Mouse (Mus musculus): ENCODE data around the gene Ncf1. TPM values are rescaled to one million over a fixed set of nuclear protein-coding genes. Genes with fewer than 3 reads are reported as not detected.

Ncf1 gene
- polyA plus RNA-seq (2014; fragmentation: Nextera tagmentation; extraction: Ambion mirVana) = 1.8 and 2.4 TPM in 2 replicates

DNA sequence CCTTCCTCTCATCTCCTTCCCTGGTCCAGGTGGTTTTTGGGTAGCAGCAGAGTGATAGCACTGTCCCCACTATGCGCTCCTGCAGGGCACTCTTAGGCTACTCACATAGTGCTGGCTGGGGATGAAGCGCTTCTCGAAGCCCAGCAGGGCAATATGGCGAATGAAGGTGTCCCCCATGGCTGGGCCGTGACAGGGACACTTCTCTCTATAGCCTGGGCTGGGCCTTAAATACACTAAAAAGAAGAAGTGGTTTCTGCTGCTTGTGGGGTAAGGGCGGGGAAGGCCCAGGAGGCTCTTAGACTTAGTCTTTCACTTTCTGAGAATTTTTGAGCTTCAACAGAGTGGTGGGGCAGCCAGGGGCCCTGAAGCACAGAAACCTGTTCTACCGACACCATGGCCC, at the start of gene Ncf1:
Ncf1 (minus strand) TSS at position 235 of the 400 bp plus-strand sequence.
- Histone ChIP-seq H3K4me3 (ENCODE audit: low read depth, low read length) (no peak within 1 kb of the TSS), H3K36me3 (ENCODE audit: control insufficient read depth, insufficient read depth, low read length) (no peaks in the 10 kb centered on the region), H3K27ac (replicated peaks; ENCODE audit: low read depth, low read length) (no peak within 1 kb of the TSS), H3K4me2 (ENCODE audit: low read depth, severe bottlenecking) (no peak within 1 kb of the TSS), H3K9me3 (ENCODE audit: control insufficient read depth, low read length) (no peaks in the 10 kb centered on the region), H3K9ac (ENCODE audit: low read length) (no peak within 1 kb of the TSS), H3K4me1 (ENCODE audit: control insufficient read depth, insufficient read depth, low read length) (peaks cover 17% of the 10 kb centered on the region), H3K27me3 (ENCODE audit: control insufficient read depth, insufficient read depth, low read length) (no peaks in the 10 kb centered on the region)
- DNase-seq (ENCODE audit: low spot score) (no peak), ATAC-seq (ENCODE audit: insufficient number of reproducible peaks, low FRiP score, low TSS enrichment, low read depth) (no peak)
- 85% methylated on average over 7 of the region's 7 CpGs for whole genome bisulfite sequencing

DNA sequence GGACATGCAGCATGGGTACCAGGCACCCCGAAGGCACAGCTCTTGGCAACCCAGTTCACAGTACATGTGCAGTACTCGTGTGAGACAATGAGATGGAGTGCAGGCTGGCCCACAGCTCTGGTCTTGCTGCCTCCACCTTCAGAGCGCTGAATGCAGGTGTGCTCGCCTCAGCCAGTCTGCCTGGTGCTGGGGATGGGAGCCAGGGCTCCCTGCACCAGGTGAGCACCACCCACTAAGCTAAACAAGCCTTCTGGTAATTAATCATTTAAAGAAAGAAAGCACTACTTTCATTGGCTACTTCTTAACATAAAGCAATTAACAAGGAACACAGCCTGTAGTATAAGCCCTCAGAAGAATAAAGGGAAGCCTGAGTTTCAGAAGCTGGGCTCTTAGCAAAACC, 47.7 kb upstream of the Ncf1 start:
- Histone ChIP-seq H3K9me3 (ENCODE audit: control insufficient read depth, low read length) (no peaks in the 10 kb centered on the region), H3K9ac (ENCODE audit: low read length) (no peak overlapping the region), H3K4me3 (ENCODE audit: low read depth, low read length) (no peak overlapping the region), H3K27me3 (ENCODE audit: control insufficient read depth, insufficient read depth, low read length) (no peaks in the 10 kb centered on the region), H3K4me1 (ENCODE audit: control insufficient read depth, insufficient read depth, low read length) (no peaks in the 10 kb centered on the region), H3K27ac (replicated peaks; ENCODE audit: low read depth, low read length) (no peak overlapping the region), H3K36me3 (ENCODE audit: control insufficient read depth, insufficient read depth, low read length) (peaks cover 38% of the 10 kb centered on the region), H3K4me2 (ENCODE audit: low read depth, severe bottlenecking) (no peak overlapping the region)
- WGBS = 91% methylated on average over 4 of the region's 4 CpGs
- DNase-seq (ENCODE audit: low spot score) = no peak
- no peak for ATAC-seq (ENCODE audit: insufficient number of reproducible peaks, low FRiP score, low TSS enrichment, low read depth)

DNA sequence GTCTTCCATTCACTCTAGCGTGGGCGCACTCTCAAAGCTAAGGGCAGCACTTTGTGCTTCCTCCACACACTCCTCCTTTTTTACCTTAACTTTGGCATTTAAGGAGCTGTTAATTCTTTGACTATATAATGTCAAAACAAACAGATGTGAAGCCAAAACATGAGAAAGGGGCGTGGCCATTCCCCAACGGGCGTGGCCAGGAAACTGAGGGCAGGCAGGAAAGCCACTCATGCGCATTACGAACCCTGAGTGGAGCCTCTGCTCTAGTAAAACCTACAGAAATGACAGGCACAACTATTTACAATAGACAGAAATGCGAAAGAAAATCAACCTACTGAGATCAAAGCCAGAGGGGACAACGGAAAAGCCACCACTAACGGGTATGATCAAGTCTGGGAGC, 46.1 kb upstream of the Ncf1 start:
- ATAC-seq (ENCODE audit: insufficient number of reproducible peaks, low FRiP score, low TSS enrichment, low read depth) (no peak), DNase-seq (ENCODE audit: low spot score) (no peak)
- H3K27ac ChIP-seq (replicated peaks; ENCODE audit: low read depth, low read length) = no peak overlapping the region
- peaks cover 47% of the 10 kb centered on the region for H3K36me3 ChIP-seq (ENCODE audit: control insufficient read depth, insufficient read depth, low read length)
- no peaks in the 10 kb centered on the region for H3K27me3 ChIP-seq (ENCODE audit: control insufficient read depth, insufficient read depth, low read length)
- no peak overlapping the region for H3K9ac ChIP-seq (ENCODE audit: low read length)
- H3K4me2 ChIP-seq (ENCODE audit: low read depth, severe bottlenecking) = no peak overlapping the region
- H3K4me3 ChIP-seq (ENCODE audit: low read depth, low read length) = no peak overlapping the region
- 91% methylated on average over 10 of the region's 10 CpGs for WGBS
- no peaks in the 10 kb centered on the region for H3K4me1 ChIP-seq (ENCODE audit: control insufficient read depth, insufficient read depth, low read length)
- H3K9me3 ChIP-seq (ENCODE audit: control insufficient read depth, low read length) = no peaks in the 10 kb centered on the region

DNA sequence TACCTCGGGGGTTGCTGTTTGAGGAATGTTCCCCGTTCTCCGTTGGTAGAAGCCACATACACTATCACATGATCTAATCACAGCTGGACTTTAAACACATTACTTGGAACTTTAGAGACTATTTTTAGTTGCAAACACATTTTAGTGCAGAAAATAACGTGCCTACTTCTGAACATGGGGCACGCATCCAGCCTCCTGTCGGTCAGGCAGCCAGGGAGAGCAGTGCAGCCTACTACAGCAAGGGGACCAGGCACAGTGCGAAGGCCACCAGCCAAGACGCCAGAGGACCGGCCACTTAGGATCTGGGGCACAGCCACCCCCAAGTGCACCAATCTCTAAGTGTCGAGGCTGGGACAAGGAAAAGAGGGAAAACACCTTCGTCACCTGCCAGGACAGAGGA, 45.6 kb upstream of the Ncf1 start:
- no peaks in the 10 kb centered on the region for H3K4me1 ChIP-seq (ENCODE audit: control insufficient read depth, insufficient read depth, low read length)
- no peak overlapping the region for H3K9ac ChIP-seq (ENCODE audit: low read length)
- no peak overlapping the region for H3K27ac ChIP-seq (replicated peaks; ENCODE audit: low read depth, low read length)
- H3K9me3 ChIP-seq (ENCODE audit: control insufficient read depth, low read length) = no peaks in the 10 kb centered on the region
- WGBS = 93% methylated on average over 11 of the region's 11 CpGs
- H3K36me3 ChIP-seq (ENCODE audit: control insufficient read depth, insufficient read depth, low read length) = peaks cover 48% of the 10 kb centered on the region
- no peak for DNase-seq (ENCODE audit: low spot score)
- H3K4me3 ChIP-seq (ENCODE audit: low read depth, low read length) = no peak overlapping the region
- H3K4me2 ChIP-seq (ENCODE audit: low read depth, severe bottlenecking) = no peak overlapping the region
- H3K27me3 ChIP-seq (ENCODE audit: control insufficient read depth, insufficient read depth, low read length) = no peaks in the 10 kb centered on the region
- ATAC-seq (ENCODE audit: insufficient number of reproducible peaks, low FRiP score, low TSS enrichment, low read depth) = no peak

- no peak overlapping the region for H3K9ac ChIP-seq (ENCODE audit: low read length)
- H3K36me3 ChIP-seq (ENCODE audit: control insufficient read depth, insufficient read depth, low read length) = peaks cover 51% of the 10 kb centered on the region
- no peak overlapping the region for H3K4me3 ChIP-seq (ENCODE audit: low read depth, low read length)
- ATAC-seq (ENCODE audit: insufficient number of reproducible peaks, low FRiP score, low TSS enrichment, low read depth) (no peak), DNase-seq (ENCODE audit: low spot score) (no peak)
- no peaks in the 10 kb centered on the region for H3K9me3 ChIP-seq (ENCODE audit: control insufficient read depth, low read length)
- no peak overlapping the region for H3K4me2 ChIP-seq (ENCODE audit: low read depth, severe bottlenecking)
- no peaks in the 10 kb centered on the region for H3K4me1 ChIP-seq (ENCODE audit: control insufficient read depth, insufficient read depth, low read length)
- H3K27me3 ChIP-seq (ENCODE audit: control insufficient read depth, insufficient read depth, low read length) = no peaks in the 10 kb centered on the region
- H3K27ac ChIP-seq (replicated peaks; ENCODE audit: low read depth, low read length) = no peak overlapping the region
- 89% methylated on average over 8 of the region's 8 CpGs for WGBS
These were observed 44.3 kb upstream of the Ncf1 start for GRCm38 (mm10) chr5:134273761-134274160.

GRCm38 (mm10) chr5:134272761-134273160, 43.3 kb upstream of the Ncf1 start:
- no peak overlapping the region for H3K9ac ChIP-seq (ENCODE audit: low read length)
- H3K27ac ChIP-seq (replicated peaks; ENCODE audit: low read depth, low read length) = no peak overlapping the region
- no peaks in the 10 kb centered on the region for H3K4me1 ChIP-seq (ENCODE audit: control insufficient read depth, insufficient read depth, low read length)
- DNase-seq (ENCODE audit: low spot score) (no peak), ATAC-seq (ENCODE audit: insufficient number of reproducible peaks, low FRiP score, low TSS enrichment, low read depth) (no peak)
- H3K36me3 ChIP-seq (ENCODE audit: control insufficient read depth, insufficient read depth, low read length) = peaks cover 48% of the 10 kb centered on the region
- no peak overlapping the region for H3K4me3 ChIP-seq (ENCODE audit: low read depth, low read length)
- no peaks in the 10 kb centered on the region for H3K27me3 ChIP-seq (ENCODE audit: control insufficient read depth, insufficient read depth, low read length)
- no peak overlapping the region for H3K4me2 ChIP-seq (ENCODE audit: low read depth, severe bottlenecking)
- no peaks in the 10 kb centered on the region for H3K9me3 ChIP-seq (ENCODE audit: control insufficient read depth, low read length)
- WGBS = 90% methylated on average over 11 of the region's 11 CpGs

GRCm38 (mm10) chr5:134271421-134271820, 42.0 kb upstream of the Ncf1 start:
- no peaks in the 10 kb centered on the region for H3K4me1 ChIP-seq (ENCODE audit: control insufficient read depth, insufficient read depth, low read length)
- 89% methylated on average over 11 of the region's 11 CpGs for whole genome bisulfite sequencing
- ATAC-seq (ENCODE audit: insufficient number of reproducible peaks, low FRiP score, low TSS enrichment, low read depth) = no peak

GRCm38 (mm10) chr5:134270566-134270965, 41.1 kb upstream of the Ncf1 start:
- WGBS = 89% methylated on average over 4 of the region's 4 CpGs
- ATAC-seq (ENCODE audit: insufficient number of reproducible peaks, low FRiP score, low TSS enrichment, low read depth) (no peak), DNase-seq (ENCODE audit: low spot score) (no peak)
- H3K9me3 ChIP-seq (ENCODE audit: control insufficient read depth, low read length) = no peaks in the 10 kb centered on the region
- H3K27me3 ChIP-seq (ENCODE audit: control insufficient read depth, insufficient read depth, low read length) = no peaks in the 10 kb centered on the region
- no peak overlapping the region for H3K27ac ChIP-seq (replicated peaks; ENCODE audit: low read depth, low read length)
- no peaks in the 10 kb centered on the region for H3K4me1 ChIP-seq (ENCODE audit: control insufficient read depth, insufficient read depth, low read length)
- H3K9ac ChIP-seq (ENCODE audit: low read length) = no peak overlapping the region
- no peak overlapping the region for H3K4me2 ChIP-seq (ENCODE audit: low read depth, severe bottlenecking)
- H3K4me3 ChIP-seq (ENCODE audit: low read depth, low read length) = no peak overlapping the region
- peaks cover 53% of the 10 kb centered on the region for H3K36me3 ChIP-seq (ENCODE audit: control insufficient read depth, insufficient read depth, low read length)

More at GRCm38 (mm10) chr5:134271421-134271820, 42.0 kb upstream of the Ncf1 start:
- H3K9ac ChIP-seq (ENCODE audit: low read length) = no peak overlapping the region
- DNase-seq (ENCODE audit: low spot score) = no peak
- peaks cover 51% of the 10 kb centered on the region for H3K36me3 ChIP-seq (ENCODE audit: control insufficient read depth, insufficient read depth, low read length)
- H3K27me3 ChIP-seq (ENCODE audit: control insufficient read depth, insufficient read depth, low read length) = no peaks in the 10 kb centered on the region
- no peak overlapping the region for H3K4me2 ChIP-seq (ENCODE audit: low read depth, severe bottlenecking)
- H3K27ac ChIP-seq (replicated peaks; ENCODE audit: low read depth, low read length) = no peak overlapping the region
- H3K4me3 ChIP-seq (ENCODE audit: low read depth, low read length) = no peak overlapping the region
- no peaks in the 10 kb centered on the region for H3K9me3 ChIP-seq (ENCODE audit: control insufficient read depth, low read length)

- DNase-seq (ENCODE audit: low spot score) (no peak), ATAC-seq (ENCODE audit: insufficient number of reproducible peaks, low FRiP score, low TSS enrichment, low read depth) (no peak)
- Histone ChIP-seq H3K4me3 (ENCODE audit: low read depth, low read length) (no peak overlapping the region), H3K27ac (replicated peaks; ENCODE audit: low read depth, low read length) (no peak overlapping the region), H3K9me3 (ENCODE audit: control insufficient read depth, low read length) (no peaks in the 10 kb centered on the region), H3K36me3 (ENCODE audit: control insufficient read depth, insufficient read depth, low read length) (peaks cover 54% of the 10 kb centered on the region), H3K9ac (ENCODE audit: low read length) (no peak overlapping the region), H3K4me2 (ENCODE audit: low read depth, severe bottlenecking) (no peak overlapping the region), H3K27me3 (ENCODE audit: control insufficient read depth, insufficient read depth, low read length) (no peaks in the 10 kb centered on the region), H3K4me1 (ENCODE audit: control insufficient read depth, insufficient read depth, low read length) (no peaks in the 10 kb centered on the region)
- WGBS = 91% methylated on average over 5 of the region's 5 CpGs
These were observed 40.3 kb upstream of the Ncf1 start for GRCm38 (mm10) chr5:134269751-134270150.

All from limb, embryonic 11.5 days (tissue).